Mouse (Mus musculus): ENCODE data around the gene Unc13a. TPM values are rescaled to one million over a fixed set of nuclear protein-coding genes. Genes with fewer than 3 reads are reported as not detected.
A peak's percentile ranks its signal among the peaks of the same experiment; 100 is the strongest.

Gene Unc13a
- polyA plus RNA-seq, 1 experiment from 2014 or later, result 18.9 TPM

DNA sequence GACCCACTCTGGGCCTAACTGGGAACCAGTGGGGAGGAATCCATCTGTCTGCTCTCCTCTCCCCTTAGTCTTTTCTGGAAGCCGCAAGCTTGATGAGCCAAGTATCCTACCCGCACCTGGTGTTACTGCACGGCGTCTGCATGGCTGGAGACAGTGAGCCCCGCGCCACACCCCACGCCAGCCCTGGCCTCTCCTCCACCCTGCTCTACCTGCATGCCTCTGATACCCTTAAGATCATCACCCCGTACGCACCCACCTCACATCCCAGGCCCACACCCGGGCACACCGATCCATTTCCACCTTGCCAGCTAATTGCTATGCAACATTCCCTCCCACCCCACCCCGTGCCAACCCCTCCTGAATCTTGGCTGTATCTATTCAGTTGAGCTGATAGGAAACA is 11.3 kb upstream of the Unc13a start:
- Histone ChIP-seq H3K4me1 (ENCODE audit: control insufficient read depth, insufficient read depth, low read length) (0 out of 2 replicates have a peak, but pooled peaks cover 16% of the 10 kb centered on the region), H3K27ac (replicated peaks; ENCODE audit: low read depth, low read length) (no peak overlapping the region), H3K4me3 (replicated peaks; ENCODE audit: low read depth, low read length) (no peak overlapping the region), H3K36me3 (ENCODE audit: control insufficient read depth, insufficient read depth, low read length) (no peaks in the 10 kb centered on the region), H3K27me3 (ENCODE audit: control insufficient read depth, insufficient read depth, low read length) (peaks cover 100% of the 10 kb centered on the region), H3K9ac (replicated peaks; ENCODE audit: low read length) (no peak overlapping the region), H3K4me2 (ENCODE audit: low read length) (no peak overlapping the region), H3K9me3 (ENCODE audit: control insufficient read depth, low read length) (no peaks in the 10 kb centered on the region)
- 55% methylated on average over 12 of the region's 12 CpGs for WGBS
- ATAC-seq (ENCODE audit: low FRiP score, low TSS enrichment), result no peak
- DNase-seq, result no peak

DNA sequence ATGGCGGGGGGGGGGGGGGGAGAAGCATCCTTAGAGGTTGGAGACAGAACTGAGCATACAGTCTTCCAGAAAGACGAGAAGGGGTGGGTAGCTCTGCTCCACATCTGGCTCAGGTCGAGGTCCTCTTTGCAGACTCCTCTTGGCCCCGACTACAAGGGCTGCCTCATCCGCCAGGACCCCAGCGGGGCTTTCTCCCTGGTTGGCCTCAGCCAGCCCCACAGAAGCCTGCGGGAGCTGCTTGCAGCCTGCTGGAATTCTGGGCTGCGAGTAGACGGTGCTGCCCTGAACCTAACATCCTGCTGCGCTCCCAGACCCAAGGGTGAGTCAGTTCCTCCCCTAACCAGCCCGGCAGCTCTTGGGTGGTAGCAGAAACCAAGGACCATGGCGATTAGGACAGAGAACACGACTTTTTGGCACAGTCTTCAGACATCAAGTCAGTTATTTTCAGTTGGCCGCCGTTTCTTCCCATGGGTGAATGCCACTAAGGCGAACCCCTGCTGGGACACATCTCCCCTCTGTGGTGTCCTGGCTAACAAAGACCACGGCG is 9.9 kb upstream of the Unc13a start:
- H3K36me3 ChIP-seq (ENCODE audit: control insufficient read depth, insufficient read depth, low read length), result no peaks in the 10 kb centered on the region
- no peak overlapping the region for H3K4me2 ChIP-seq (ENCODE audit: low read length)
- H3K4me3 ChIP-seq (replicated peaks; ENCODE audit: low read depth, low read length), result no peak overlapping the region
- H3K27me3 ChIP-seq (ENCODE audit: control insufficient read depth, insufficient read depth, low read length), result peaks cover 93% of the 10 kb centered on the region
- H3K9ac ChIP-seq (replicated peaks; ENCODE audit: low read length), result no peak overlapping the region
- ATAC-seq (ENCODE audit: low FRiP score, low TSS enrichment) (no peak), DNase-seq (no peak)
- H3K4me1 ChIP-seq (ENCODE audit: control insufficient read depth, insufficient read depth, low read length), result 0 out of 2 replicates have a peak, but pooled peaks cover 16% of the 10 kb centered on the region
- whole genome bisulfite sequencing, result 2% methylated on average over 18 of the region's 18 CpGs
- H3K9me3 ChIP-seq (ENCODE audit: control insufficient read depth, low read length), result no peaks in the 10 kb centered on the region
- H3K27ac ChIP-seq (replicated peaks; ENCODE audit: low read depth, low read length), result no peak overlapping the region

DNA sequence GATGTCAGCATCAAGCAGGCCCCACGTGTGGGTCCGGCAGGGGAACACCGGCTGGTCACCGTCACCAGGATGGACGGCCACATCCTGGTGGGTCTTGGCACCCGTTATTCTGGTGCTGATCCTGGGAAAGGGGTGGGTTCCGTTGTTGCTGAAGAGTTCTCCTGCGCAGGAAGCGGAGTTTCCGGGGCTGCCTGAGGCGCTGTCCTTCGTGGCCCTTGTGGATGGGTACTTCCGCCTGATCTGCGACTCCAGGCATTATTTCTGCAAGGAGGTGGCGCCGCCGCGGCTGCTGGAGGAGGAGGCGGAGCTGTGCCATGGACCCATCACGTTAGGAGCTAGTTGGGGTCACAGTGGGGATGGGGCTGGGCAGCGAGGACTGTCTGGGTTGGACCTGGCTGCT is 8.9 kb upstream of the Unc13a start:
- no peak for DNase-seq

DNA sequence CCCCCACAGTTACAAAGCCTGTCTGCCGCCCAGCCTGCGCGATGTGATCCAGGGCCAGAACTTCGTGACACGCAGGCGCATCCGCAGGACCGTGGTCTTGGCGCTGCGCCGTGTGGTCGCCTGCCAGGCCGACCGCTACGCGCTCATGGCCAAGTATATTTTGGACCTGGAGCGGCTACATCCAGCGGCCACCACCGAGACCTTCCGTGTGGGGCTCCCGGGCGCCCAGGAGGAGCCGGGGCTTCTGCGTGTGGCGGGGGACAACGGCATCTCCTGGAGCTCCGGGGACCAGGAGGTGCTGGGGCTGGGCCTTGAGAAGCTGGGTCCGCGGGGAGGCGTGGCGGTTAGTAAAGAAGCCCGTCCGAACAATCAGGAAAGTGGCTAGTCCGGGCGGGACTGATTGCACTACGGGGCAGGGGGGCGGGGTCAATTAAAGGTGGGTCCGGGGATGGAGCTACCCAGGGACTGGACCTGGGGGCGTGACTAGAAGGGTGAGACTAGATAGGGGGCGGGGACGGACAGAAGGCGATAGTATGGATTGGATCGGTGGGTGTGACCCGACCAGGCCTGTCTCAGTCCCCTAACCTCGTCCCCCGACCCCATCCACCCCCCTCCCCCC is 8.1 kb upstream of the Unc13a start:
- WGBS, result 2% methylated on average over 46 of the region's 46 CpGs
- Histone ChIP-seq H3K36me3 (ENCODE audit: control insufficient read depth, insufficient read depth, low read length) (no peaks in the 10 kb centered on the region), H3K9me3 (ENCODE audit: control insufficient read depth, low read length) (no peaks in the 10 kb centered on the region), H3K27ac (replicated peaks; ENCODE audit: low read depth, low read length) (no peak overlapping the region), H3K4me3 (replicated peaks; ENCODE audit: low read depth, low read length) (peak overlapping the region; percentile 25), H3K9ac (replicated peaks; ENCODE audit: low read length) (peak overlapping the region; percentile 16; the same call in 1 of the 2 replicates), H3K27me3 (ENCODE audit: control insufficient read depth, insufficient read depth, low read length) (peaks cover 84% of the 10 kb centered on the region), H3K4me2 (ENCODE audit: low read length) (peak overlapping the region; percentile 47), H3K4me1 (ENCODE audit: control insufficient read depth, insufficient read depth, low read length) (0 out of 2 replicates have a peak, but pooled peaks cover 4% of the 10 kb centered on the region)
- DNase-seq (no peak), ATAC-seq (ENCODE audit: low FRiP score, low TSS enrichment) (0 out of 2 replicates have a peak, but pooled peaks have one; percentile 3)

More for the DNA sequence above, 8.9 kb upstream of the Unc13a start:
- 4% methylated on average over 21 of the region's 21 CpGs for WGBS
- Histone ChIP-seq H3K9ac (replicated peaks; ENCODE audit: low read length) (no peak overlapping the region), H3K36me3 (ENCODE audit: control insufficient read depth, insufficient read depth, low read length) (no peaks in the 10 kb centered on the region), H3K4me3 (replicated peaks; ENCODE audit: low read depth, low read length) (no peak overlapping the region), H3K9me3 (ENCODE audit: control insufficient read depth, low read length) (no peaks in the 10 kb centered on the region), H3K4me1 (ENCODE audit: control insufficient read depth, insufficient read depth, low read length) (0 out of 2 replicates have a peak, but pooled peaks cover 7% of the 10 kb centered on the region), H3K27me3 (ENCODE audit: control insufficient read depth, insufficient read depth, low read length) (peaks cover 87% of the 10 kb centered on the region), H3K4me2 (ENCODE audit: low read length) (no peak overlapping the region), H3K27ac (replicated peaks; ENCODE audit: low read depth, low read length) (no peak overlapping the region)
- no peak for ATAC-seq (ENCODE audit: low FRiP score, low TSS enrichment)

DNA sequence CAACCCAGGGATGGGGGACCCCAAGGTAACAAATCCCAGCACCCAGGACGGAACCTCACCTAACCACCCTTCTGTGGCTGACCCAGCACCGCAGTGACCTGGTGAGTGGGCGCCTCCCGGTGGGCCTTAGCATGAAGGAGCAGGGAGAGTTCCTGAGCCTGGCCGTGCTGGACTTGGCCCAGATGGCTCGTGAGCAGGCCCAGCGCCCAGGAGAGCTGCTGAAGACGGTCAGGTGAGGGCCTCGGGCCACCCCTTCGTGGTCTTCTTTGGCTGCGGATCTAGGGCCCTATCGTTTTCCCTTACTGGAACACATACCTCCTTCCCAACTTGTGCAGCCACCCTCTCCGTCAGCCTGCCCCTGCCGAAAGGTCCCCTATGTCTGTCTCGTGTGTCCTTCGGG is 7.6 kb upstream of the Unc13a start:
- no peak for DNase-seq
- H3K4me1 ChIP-seq (ENCODE audit: control insufficient read depth, insufficient read depth, low read length), result 0 out of 2 replicates have a peak, but pooled peaks cover 4% of the 10 kb centered on the region
- WGBS, result 10% methylated on average over 16 of the region's 16 CpGs
- H3K4me3 ChIP-seq (replicated peaks; ENCODE audit: low read depth, low read length), result peak overlapping the region; percentile 25
- H3K4me2 ChIP-seq (ENCODE audit: low read length), result peak overlapping the region; percentile 47
- no peaks in the 10 kb centered on the region for H3K9me3 ChIP-seq (ENCODE audit: control insufficient read depth, low read length)
- no peak overlapping the region for H3K27ac ChIP-seq (replicated peaks; ENCODE audit: low read depth, low read length)
- peak overlapping the region; percentile 16; the same call in 1 of the 2 replicates for H3K9ac ChIP-seq (replicated peaks; ENCODE audit: low read length)
- no peak for ATAC-seq (ENCODE audit: low FRiP score, low TSS enrichment)
- H3K36me3 ChIP-seq (ENCODE audit: control insufficient read depth, insufficient read depth, low read length), result no peaks in the 10 kb centered on the region
- peaks cover 78% of the 10 kb centered on the region for H3K27me3 ChIP-seq (ENCODE audit: control insufficient read depth, insufficient read depth, low read length)

DNA sequence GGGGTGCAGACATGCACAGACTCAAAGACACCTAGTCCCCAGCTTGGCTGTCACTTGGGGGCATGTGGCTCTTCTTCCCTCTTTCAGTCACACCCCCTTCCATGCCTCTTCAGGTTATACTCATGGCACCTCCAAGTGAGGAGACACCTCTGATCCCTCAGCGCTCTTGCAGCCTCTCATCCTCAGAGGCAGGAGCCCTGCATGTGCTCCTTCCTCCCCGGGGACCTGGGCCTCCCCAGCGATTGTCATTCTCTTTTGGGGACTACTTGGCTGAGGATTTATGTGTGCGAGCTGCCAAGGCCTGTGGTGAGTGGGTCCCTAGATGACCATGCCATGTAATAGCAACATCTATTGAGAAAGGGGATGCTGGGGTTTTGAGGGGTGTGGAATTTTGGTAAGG is 6.7 kb upstream of the Unc13a start:
- Histone ChIP-seq H3K9me3 (ENCODE audit: control insufficient read depth, low read length) (no peaks in the 10 kb centered on the region), H3K4me1 (ENCODE audit: control insufficient read depth, insufficient read depth, low read length) (0 out of 2 replicates have a peak, but pooled peaks cover 4% of the 10 kb centered on the region), H3K9ac (replicated peaks; ENCODE audit: low read length) (no peak overlapping the region), H3K36me3 (ENCODE audit: control insufficient read depth, insufficient read depth, low read length) (no peaks in the 10 kb centered on the region), H3K4me3 (replicated peaks; ENCODE audit: low read depth, low read length) (no peak overlapping the region), H3K4me2 (ENCODE audit: low read length) (no peak overlapping the region), H3K27ac (replicated peaks; ENCODE audit: low read depth, low read length) (no peak overlapping the region), H3K27me3 (ENCODE audit: control insufficient read depth, insufficient read depth, low read length) (peaks cover 69% of the 10 kb centered on the region)
- ATAC-seq (ENCODE audit: low FRiP score, low TSS enrichment), result no peak
- DNase-seq, result no peak
- 48% methylated on average over 4 of the region's 4 CpGs for WGBS

DNA sequence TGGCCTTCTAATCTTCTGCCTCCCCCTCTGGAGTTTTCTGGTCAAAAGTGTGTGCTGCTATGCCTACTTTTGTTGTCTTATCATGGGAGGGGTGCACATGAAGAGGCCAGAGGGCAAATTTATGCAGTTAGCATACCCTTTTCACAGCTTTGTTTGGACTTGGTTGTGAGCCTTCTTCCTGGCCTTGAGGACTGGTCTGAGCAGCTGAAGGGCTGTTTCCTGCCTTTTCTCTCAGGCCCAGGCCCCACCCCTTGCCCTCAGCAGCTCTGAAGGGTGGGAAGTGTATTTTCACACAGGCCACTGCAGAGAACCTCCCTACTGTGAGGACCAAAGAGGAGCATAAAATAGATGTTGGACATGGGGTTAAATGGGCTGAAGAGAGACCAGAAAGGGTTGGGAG is 6.0 kb upstream of the Unc13a start:
- no peak for ATAC-seq (ENCODE audit: low FRiP score, low TSS enrichment)
- Histone ChIP-seq H3K9me3 (ENCODE audit: control insufficient read depth, low read length) (no peaks in the 10 kb centered on the region), H3K9ac (replicated peaks; ENCODE audit: low read length) (no peak overlapping the region), H3K27ac (replicated peaks; ENCODE audit: low read depth, low read length) (no peak overlapping the region), H3K36me3 (ENCODE audit: control insufficient read depth, insufficient read depth, low read length) (no peaks in the 10 kb centered on the region), H3K4me3 (replicated peaks; ENCODE audit: low read depth, low read length) (no peak overlapping the region), H3K4me1 (ENCODE audit: control insufficient read depth, insufficient read depth, low read length) (0 out of 2 replicates have a peak, but pooled peaks cover 4% of the 10 kb centered on the region), H3K27me3 (ENCODE audit: control insufficient read depth, insufficient read depth, low read length) (peaks cover 63% of the 10 kb centered on the region), H3K4me2 (ENCODE audit: low read length) (no peak overlapping the region)
- DNase-seq, result no peak

DNA sequence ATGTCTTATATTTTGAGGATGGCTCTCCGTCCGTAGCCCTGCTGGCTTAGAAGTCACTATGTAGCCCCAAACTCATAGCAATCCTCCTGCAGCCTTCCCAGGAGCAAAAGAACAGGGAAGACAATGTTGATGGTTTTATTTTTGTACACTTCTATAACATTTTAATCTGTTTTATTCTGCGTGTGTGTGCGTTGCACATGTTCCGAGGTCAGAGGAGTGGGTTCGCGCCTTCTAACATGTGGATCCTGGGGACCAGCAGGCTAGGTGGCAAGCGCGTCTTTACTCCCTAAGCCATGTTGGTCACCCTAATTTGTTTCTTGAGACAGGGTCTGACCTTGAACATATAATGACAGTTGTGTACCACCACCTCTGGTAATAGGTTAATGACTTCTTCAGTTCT is 5.2 kb upstream of the Unc13a start:
- H3K9ac ChIP-seq (replicated peaks; ENCODE audit: low read length), result 0 out of 2 replicates have a peak overlapping the region, but pooled peaks have one; percentile 75
- peak overlapping the region; percentile 61 for H3K4me3 ChIP-seq (replicated peaks; ENCODE audit: low read depth, low read length)
- 59% methylated on average over 9 of the region's 9 CpGs for WGBS
- no peak overlapping the region for H3K27ac ChIP-seq (replicated peaks; ENCODE audit: low read depth, low read length)
- no peak for DNase-seq
- no peaks in the 10 kb centered on the region for H3K36me3 ChIP-seq (ENCODE audit: control insufficient read depth, insufficient read depth, low read length)
- 0 out of 2 replicates have a peak, but pooled peaks cover 8% of the 10 kb centered on the region for H3K4me1 ChIP-seq (ENCODE audit: control insufficient read depth, insufficient read depth, low read length)
- H3K4me2 ChIP-seq (ENCODE audit: low read length), result peak overlapping the region; percentile 82
- H3K27me3 ChIP-seq (ENCODE audit: control insufficient read depth, insufficient read depth, low read length), result peaks cover 55% of the 10 kb centered on the region
- ATAC-seq (ENCODE audit: low FRiP score, low TSS enrichment), result no peak
- H3K9me3 ChIP-seq (ENCODE audit: control insufficient read depth, low read length), result no peaks in the 10 kb centered on the region

Data from midbrain, embryonic 14.5 days (tissue).